ENCODE assay signal across 10 mouse cellular contexts in the genomic region with DNA sequence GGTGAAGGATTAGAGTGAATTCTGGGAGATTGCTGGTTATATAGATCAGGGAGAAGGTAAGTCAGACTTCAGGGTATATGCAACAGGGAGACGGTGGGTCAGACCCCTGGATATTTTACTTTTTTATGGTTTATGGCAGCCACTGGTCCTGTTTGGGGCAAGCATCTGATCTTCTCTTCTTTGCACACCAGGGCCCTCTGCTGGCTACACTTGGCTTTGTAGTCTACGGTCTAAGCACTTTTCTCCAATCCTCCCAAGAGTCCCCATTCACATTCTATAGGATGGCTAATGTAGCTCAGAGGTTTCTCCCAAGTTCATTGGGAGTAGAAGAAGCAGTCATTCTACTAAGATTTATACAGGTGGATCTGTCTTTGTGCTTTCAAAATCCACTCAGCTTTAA.
DNase-seq lines count a peak whose midpoint lies in the region; ATAC-seq and TF ChIP-seq lines count a peak whose summit lies in the region.
"Had no signal": no experiment of that assay in that cellular context is flagged by ENCODE, and none has a peak within 500 bp of the region (broad histone marks: within the 10 kb centered on the region; RNA-seq: fewer than 3 reads in every experiment).

No protein-coding gene starts in this region.

- no peaks in the 10 kb centered on the region for H3K9me3 ChIP-seq in heart, embryonic 10.5 days
- H3K9me3 ChIP-seq: liver, embryonic 13.5 days had no signal

- no peak for TF ChIP-seq EP300 in heart, adult 2 months (IDR thresholded peaks at IDR 0.05; ENCODE audit: insufficient read depth, low read depth, low read length)

- intact Hi-C loops in heart, adult 2 months (cut with DNase I) = loop anchor here (5.0 kb wide), 1 partner anchor 142 kb away; no protein-coding TSS in a partner anchor

- ATAC-seq in CD4-positive, CD25-positive, alpha-beta regulatory T cell, adult 4 months = no peak
- ATAC-seq: hindbrain, embryonic 16.5 days had no signal

- no peak overlapping the region for H3K4me3 ChIP-seq in heart, adult 2 months
- H3K4me3 ChIP-seq in heart, embryonic 10.5 days = no peak overlapping the region
- H3K4me3 ChIP-seq: liver, embryonic 13.5 days had no signal

- TF ChIP-seq CTCF in heart, adult 2 months (IDR thresholded peaks at IDR 0.05) = peak; percentile 71

- DNase-seq in heart, adult 2 months = peak; percentile 15 to 51
- no peak for DNase-seq in heart, embryonic 10.5 days (ENCODE audit: low spot score)
- DNase-seq in right cerebral cortex, postnatal 14 days = peak; percentile 29
- DNase-seq in right cerebral cortex, postnatal 36 days (ENCODE audit: low spot score in 2 of 2) = no peak
- DNase-seq in gastrocnemius, postnatal 10 days = peak; percentile 32
- DNase-seq in retina, postnatal 1 day = peak; percentile 10
- no peak for DNase-seq in right cerebral cortex, adult 18-20 months
- DNase-seq: liver, embryonic 13.5 days had no signal

- H3K27me3 ChIP-seq in heart, adult 2 months (ENCODE audit: control insufficient read depth, insufficient read depth, low read length) = no peaks in the 10 kb centered on the region
- no peaks in the 10 kb centered on the region for H3K27me3 ChIP-seq in heart, embryonic 10.5 days (ENCODE audit: insufficient read depth, poor library complexity, severe bottlenecking)
- H3K27me3 ChIP-seq: liver, embryonic 13.5 days had no signal

- H3K27ac ChIP-seq in heart, adult 2 months = no peak overlapping the region
- no peak overlapping the region for H3K27ac ChIP-seq in heart, embryonic 10.5 days
- H3K27ac ChIP-seq: liver, embryonic 13.5 days had no signal

- no peaks in the 10 kb centered on the region for H3K4me1 ChIP-seq in heart, adult 2 months (ENCODE audit: control insufficient read depth, insufficient read depth, low read length)
- no peaks in the 10 kb centered on the region for H3K4me1 ChIP-seq in heart, embryonic 10.5 days
- H3K4me1 ChIP-seq: liver, embryonic 13.5 days had no signal

- H3K79me2 ChIP-seq in heart, adult 2 months (replicated peaks; ENCODE audit: control insufficient read depth, insufficient read depth, low read length) = no peaks in the 10 kb centered on the region

- WGBS in heart, adult 2 months = 94% methylated on average over 2 of the region's 2 CpGs
- 91% methylated on average over 2 of the region's 2 CpGs for WGBS in heart, embryonic 10.5 days

- TF ChIP-seq POLR2A in heart, adult 2 months (IDR thresholded peaks at IDR 0.05; ENCODE audit: insufficient read depth, low read depth, low read length) = no peak

- H3K36me3 ChIP-seq in heart, adult 2 months (ENCODE audit: control insufficient read depth, insufficient read depth, low read length) = no peaks in the 10 kb centered on the region
- H3K36me3 ChIP-seq in heart, embryonic 10.5 days = no peaks in the 10 kb centered on the region
- H3K36me3 ChIP-seq: liver, embryonic 13.5 days had no signal

- no peak overlapping the region for H3K9ac ChIP-seq in heart, adult 2 months (ENCODE audit: low read depth, low read length)
- H3K9ac ChIP-seq: liver, embryonic 13.5 days had no signal

Comparison
In these comparisons a context has a peak if more than half of its experiments do, and no peak if none do; other contexts are left out.
1. DNase-seq: peak in heart, adult 2 months (2 of 2), right cerebral cortex, postnatal 14 days (single experiment), gastrocnemius, postnatal 10 days (single experiment) and retina, postnatal 1 day (single experiment); none in heart, embryonic 10.5 days (single experiment), right cerebral cortex, postnatal 36 days (0 of 2) and right cerebral cortex, adult 18-20 months (single experiment).